Mouse (Mus musculus) megakaryocyte-erythroid progenitor cell, adult 5-6 weeks (primary cell): ENCODE measurements at regions not wholly inside any gene's neighbourhood (a gene's known extent, or its start where the extent isn't known, plus 50 kb on each side); places are given as distances from the start of the nearest gene placed in this dataset.

ENCODE experiments used
- ATAC-seq: replicated peaks from 2 replicates; pipeline ENCODE4 v1.8.0; 2016; ENCODE audit warnings: mild to moderate bottlenecking, inconsistent platforms; ENCODE audit not compliant: severe bottlenecking, poor library complexity, low FRiP score, low TSS enrichment

GRCm38 (mm10) chr2:137357181-137357738 is 240.8 kb upstream of the Jag1 start:
- no peak for ATAC-seq

GRCm38 (mm10) chr2:137343736-137344135 is 227.3 kb upstream of the Jag1 start:
- ATAC-seq: no peak

- ATAC-seq: no peak
These were observed 213.6 kb upstream of the Jag1 start for GRCm38 (mm10) chr2:137329995-137330394.

GRCm38 (mm10) chr2:137323445-137323844 is 207.0 kb upstream of the Jag1 start:
- ATAC-seq: no peak

GRCm38 (mm10) chr2:137310511-137310910 is 194.1 kb upstream of the Jag1 start:
- ATAC-seq: no peak

GRCm38 (mm10) chr2:137308116-137308515 is 191.7 kb upstream of the Jag1 start:
- ATAC-seq: no peak

- ATAC-seq: no peak
These were observed 185.2 kb upstream of the Jag1 start for GRCm38 (mm10) chr2:137301474-137302267.

GRCm38 (mm10) chr2:137289231-137289630 is 172.8 kb upstream of the Jag1 start:
- ATAC-seq: no peak

- ATAC-seq: no peak
These were observed 155.2 kb upstream of the Jag1 start for GRCm38 (mm10) chr2:137271575-137272180.

GRCm38 (mm10) chr2:137262911-137263310 is 146.5 kb upstream of the Jag1 start:
- ATAC-seq: no peak

GRCm38 (mm10) chr2:137257847-137258515 is 141.5 kb upstream of the Jag1 start:
- ATAC-seq: no peak

- ATAC-seq: no peak
These were observed 131.5 kb upstream of the Jag1 start for GRCm38 (mm10) chr2:137247931-137248330.

- ATAC-seq: no peak
These were observed 127.9 kb upstream of the Jag1 start for GRCm38 (mm10) chr2:137244370-137244769.

- no peak for ATAC-seq
These were observed 127.5 kb upstream of the Jag1 start for GRCm38 (mm10) chr2:137243914-137244313.

GRCm38 (mm10) chr2:137236961-137237360 is 120.5 kb upstream of the Jag1 start:
- ATAC-seq: no peak

GRCm38 (mm10) chr2:137233936-137234335 is 117.5 kb upstream of the Jag1 start:
- no peak for ATAC-seq

- ATAC-seq: no peak
These were observed 114.7 kb upstream of the Jag1 start for GRCm38 (mm10) chr2:137231161-137231560.

GRCm38 (mm10) chr2:137229422-137230069 is 113.1 kb upstream of the Jag1 start:
- ATAC-seq: no peak

GRCm38 (mm10) chr2:137227495-137227894 is 111.1 kb upstream of the Jag1 start:
- ATAC-seq: no peak
